Mouse (Mus musculus): ENCODE measurements around the gene Snx6.

GRCm38 (mm10) chr12:54803531-54803930 lies 8.0 kb upstream of the Snx6 start:
- TF ChIP-seq POLR2AphosphoS2 (IDR thresholded peaks at IDR 0.05; ENCODE audit: insufficient read length, low read depth): no peak
- no peak for TF ChIP-seq POLR2A (IDR thresholded peaks at IDR 0.05; ENCODE audit: insufficient read length, low read depth)
- no peak for TF ChIP-seq SRF (IDR thresholded peaks at IDR 0.05; ENCODE audit: control insufficient read depth, insufficient read length, low read depth)
- TF ChIP-seq MYOG (IDR thresholded peaks at IDR 0.05; ENCODE audit: control insufficient read depth in 1 of 3, insufficient read depth in 1 of 3, insufficient read length in 2 of 3, low read depth in 2 of 3): no peak
- TF ChIP-seq USF1 (IDR thresholded peaks at IDR 0.05; ENCODE audit: low read depth): no peak
- no peak for TF ChIP-seq MAX (IDR thresholded peaks at IDR 0.05; ENCODE audit: low read depth)
- TF ChIP-seq TCF3 (IDR thresholded peaks at IDR 0.05; ENCODE audit: insufficient read length, low read depth): no peak
- TF ChIP-seq CEBPB (IDR thresholded peaks at IDR 0.05; ENCODE audit: insufficient read depth, poor library complexity, severe bottlenecking): no peak
